Mouse (Mus musculus) small intestine, adult 10 weeks (tissue): ENCODE results near the gene Zfp936. TPM values are rescaled to one million over a fixed set of nuclear protein-coding genes. Genes with fewer than 3 reads are reported as not detected.

Experiments
- polyA plus RNA-seq: library from polyadenylated mRNA; stranded (reverse); fragments of 350-450 nt; fragmentation: Illumina TruSeq; extraction: RNeasy Lipid Tissue Mini Kit (QIAGEN cat#74804); gene quantifications from one replicate; pipeline ENCODE4 v1.2.3, GENCODE M21; 2014; ENCODE audit warnings: low replicate concordance

The Zfp936 gene
- not detected for polyA plus RNA-seq

GRCm38 (mm10) chr7:43113929-43114328 is at the start of gene Zfp936:
TSS of gene Zfp936 (plus strand) at chr7:43114229.

Other genes with a start within 250 kb of the Zfp936 start
- not detected for gene Gm2381, start 247.0 kb upstream of the Zfp936 start, polyA plus RNA-seq
- not detected for gene Vmn2r63, start 180.4 kb upstream of the Zfp936 start, polyA plus RNA-seq
- not detected for gene Gm9268, start 95.5 kb upstream of the Zfp936 start, polyA plus RNA-seq
- gene Zfp715, start 199.1 kb downstream of the Zfp936 start, polyA plus RNA-seq: 35.3 TPM
- 9.1 TPM for gene Siglecf, start 237.1 kb downstream of the Zfp936 start, polyA plus RNA-seq